Mouse (Mus musculus): ENCODE results near the gene Brpf3.

The Brpf3 gene

GRCm38 (mm10) chr17:28799291-28800160 lies 1.4 kb upstream of the Brpf3 start:
- 24% methylated on average over 14 of the region's 14 CpGs for WGBS

GRCm38 (mm10) chr17:28800281-28800670 lies 614 bp upstream of the Brpf3 start:
- WGBS, result under 1% methylated on average over 15 of the region's 15 CpGs

GRCm38 (mm10) chr17:28801474-28802005 lies 650 bp downstream of the Brpf3 start:
- WGBS, result under 1% methylated on average over 27 of the region's 42 CpGs

GRCm38 (mm10) chr17:28802006-28802481 lies 1.2 kb downstream of the Brpf3 start:
- 1% methylated on average over 18 of the region's 18 CpGs for WGBS

- WGBS, result 91% methylated on average over 1 of the region's 1 CpGs
Observed at GRCm38 (mm10) chr17:28803316-28803715, 2.4 kb downstream of the Brpf3 start.

GRCm38 (mm10) chr17:28804973-28805372 lies 4.1 kb downstream of the Brpf3 start:
- WGBS, result 95% methylated on average over 6 of the region's 6 CpGs

GRCm38 (mm10) chr17:28806770-28807169 lies 5.9 kb downstream of the Brpf3 start:
- 97% methylated on average over 19 of the region's 19 CpGs for WGBS

- WGBS, result 93% methylated on average over 8 of the region's 8 CpGs
Observed at GRCm38 (mm10) chr17:28808714-28809113, 7.8 kb downstream of the Brpf3 start.

GRCm38 (mm10) chr17:28809175-28809831 lies 8.4 kb downstream of the Brpf3 start:
- 98% methylated on average over 10 of the region's 10 CpGs for WGBS

GRCm38 (mm10) chr17:28812345-28812744 lies 11.5 kb downstream of the Brpf3 start:
- 95% methylated on average over 10 of the region's 10 CpGs for WGBS

GRCm38 (mm10) chr17:28814529-28815097 lies 13.7 kb downstream of the Brpf3 start:
- 94% methylated on average over 18 of the region's 18 CpGs for WGBS

GRCm38 (mm10) chr17:28815384-28816004 lies 14.6 kb downstream of the Brpf3 start:
- 75% methylated on average over 10 of the region's 10 CpGs for WGBS

GRCm38 (mm10) chr17:28816326-28816725 lies 15.4 kb downstream of the Brpf3 start:
- 95% methylated on average over 10 of the region's 10 CpGs for WGBS

- WGBS, result 95% methylated on average over 25 of the region's 25 CpGs
Observed at GRCm38 (mm10) chr17:28816875-28817811, 16.3 kb downstream of the Brpf3 start.

GRCm38 (mm10) chr17:28820189-28820588 lies 19.3 kb downstream of the Brpf3 start:
- WGBS, result 50% methylated on average over 2 of the region's 2 CpGs

GRCm38 (mm10) chr17:28823004-28823745 lies 22.3 kb downstream of the Brpf3 start:
- 75% methylated on average over 13 of the region's 13 CpGs for WGBS

GRCm38 (mm10) chr17:28823749-28824148 lies 22.9 kb downstream of the Brpf3 start:
- WGBS, result 77% methylated on average over 11 of the region's 11 CpGs

- 52% methylated on average over 6 of the region's 6 CpGs for WGBS
Observed at GRCm38 (mm10) chr17:28824896-28825295, 24.0 kb downstream of the Brpf3 start.

GRCm38 (mm10) chr17:28825359-28826041 lies 24.6 kb downstream of the Brpf3 start:
- 67% methylated on average over 6 of the region's 6 CpGs for WGBS

All from cerebral cortex, adult 2 months (tissue).